Mouse (Mus musculus): ENCODE measurements at regions not wholly inside any gene's neighbourhood (a gene's known extent, or its start where the extent isn't known, plus 50 kb on each side); places are given as distances from the start of the nearest gene placed in this dataset.

DNA sequence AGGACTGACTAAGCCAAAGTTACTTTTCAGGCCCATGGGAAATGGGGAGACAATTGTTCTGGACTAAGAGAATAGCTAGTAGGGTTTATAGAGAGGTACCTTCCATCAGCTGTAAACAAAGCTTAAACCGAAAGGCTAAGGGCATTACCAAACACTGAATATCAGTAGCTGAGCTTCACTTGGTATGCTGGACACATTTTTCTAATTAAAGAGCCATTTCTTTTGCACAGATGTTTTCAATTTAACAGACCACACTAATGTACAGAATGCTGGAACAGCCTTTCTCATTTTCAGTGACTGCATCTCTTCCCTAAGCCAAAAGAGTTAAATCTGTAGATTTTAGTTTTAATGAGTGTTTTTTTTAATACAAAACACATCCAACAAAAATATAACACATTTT lies 593.8 kb upstream of the Akr1e1 start:
- Histone ChIP-seq H3K4me3 (ENCODE audit: insufficient read depth, low read length) (no peak overlapping the region), H3K4me1 (ENCODE audit: control insufficient read depth, insufficient read depth, low read length) (no peaks in the 10 kb centered on the region), H3K27ac (ENCODE audit: insufficient read depth, low read depth, low read length) (no peak overlapping the region)
- TF ChIP-seq POLR2A (IDR thresholded peaks at IDR 0.05; ENCODE audit: borderline replicate concordance, low read depth, low read length) = no peak
- no peak for TF ChIP-seq CTCF (IDR thresholded peaks at IDR 0.05; ENCODE audit: low read depth, low read length)

DNA sequence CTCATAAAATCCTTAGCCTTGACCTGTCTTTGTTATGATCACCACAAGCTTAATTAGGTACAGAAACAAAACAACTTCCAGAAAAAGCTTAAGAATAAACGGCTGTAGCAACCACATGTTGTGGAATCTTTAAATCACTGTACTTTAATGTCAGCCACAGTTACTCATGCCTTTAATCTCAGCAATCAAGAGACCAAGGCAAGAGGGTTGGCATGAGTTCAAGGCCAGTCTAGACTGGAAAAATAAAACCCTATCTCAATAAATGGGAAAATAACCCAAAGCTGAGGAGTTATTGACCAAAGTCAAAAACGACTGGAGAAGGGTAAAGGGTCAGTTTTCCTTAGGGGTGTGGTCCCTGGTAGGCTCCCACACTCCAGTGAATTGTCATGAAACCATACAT lies 595.2 kb upstream of the Akr1e1 start:
- Histone ChIP-seq H3K27ac (ENCODE audit: insufficient read depth, low read depth, low read length) (no peak overlapping the region), H3K4me1 (ENCODE audit: control insufficient read depth, insufficient read depth, low read length) (no peaks in the 10 kb centered on the region), H3K4me3 (ENCODE audit: insufficient read depth, low read length) (no peak overlapping the region)
- TF ChIP-seq CTCF (IDR thresholded peaks at IDR 0.05; ENCODE audit: low read depth, low read length) (no peak), POLR2A (IDR thresholded peaks at IDR 0.05; ENCODE audit: borderline replicate concordance, low read depth, low read length) (no peak)

DNA sequence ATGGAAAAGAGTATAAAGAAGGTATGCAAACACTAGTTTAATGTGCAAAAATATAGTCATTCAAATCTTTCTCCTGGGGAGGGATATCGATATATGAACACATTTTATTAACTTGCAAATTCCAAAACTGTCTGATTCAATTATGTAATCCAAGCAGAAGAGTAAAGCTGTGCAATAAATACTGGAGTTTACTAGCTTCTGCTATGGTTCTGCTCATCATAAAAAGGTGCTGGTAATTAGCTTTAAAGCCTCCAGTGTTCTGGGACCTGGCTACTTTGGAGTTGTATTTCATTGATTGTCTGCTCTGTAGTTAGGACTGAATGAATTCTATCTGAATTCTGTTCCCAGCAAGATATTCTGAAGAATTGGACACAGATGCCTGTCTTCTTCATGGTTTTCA lies 602.7 kb upstream of the Akr1e1 start:
- H3K27ac ChIP-seq (ENCODE audit: insufficient read depth, low read depth, low read length) = no peak overlapping the region
- no peaks in the 10 kb centered on the region for H3K4me1 ChIP-seq (ENCODE audit: control insufficient read depth, insufficient read depth, low read length)
- TF ChIP-seq POLR2A (IDR thresholded peaks at IDR 0.05; ENCODE audit: borderline replicate concordance, low read depth, low read length) = no peak
- TF ChIP-seq CTCF (IDR thresholded peaks at IDR 0.05; ENCODE audit: low read depth, low read length) = no peak
- no peak overlapping the region for H3K4me3 ChIP-seq (ENCODE audit: insufficient read depth, low read length)

DNA sequence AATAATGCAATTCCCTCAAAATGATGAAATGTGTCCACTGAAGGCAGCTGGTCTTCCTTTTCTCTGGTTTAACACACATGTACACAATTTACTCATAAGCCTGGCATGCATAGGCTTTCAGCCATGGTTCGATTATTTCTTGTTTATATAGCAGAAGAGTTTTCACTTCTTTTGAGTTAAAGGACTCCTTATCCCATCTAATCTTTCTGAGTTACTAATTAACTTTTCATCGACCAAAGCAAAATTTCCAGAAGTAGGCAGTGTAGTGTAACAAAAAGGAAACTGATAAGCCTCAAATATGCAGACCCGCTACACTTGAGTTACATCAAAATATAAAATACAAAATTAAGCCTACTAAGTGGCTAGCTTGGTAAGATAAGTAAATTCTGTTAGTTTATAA lies 620.5 kb upstream of the Akr1e1 start:
- Histone ChIP-seq H3K4me3 (ENCODE audit: insufficient read depth, low read length) (no peak overlapping the region), H3K4me1 (ENCODE audit: control insufficient read depth, insufficient read depth, low read length) (no peaks in the 10 kb centered on the region), H3K27ac (ENCODE audit: insufficient read depth, low read depth, low read length) (no peak overlapping the region)
- no peak for TF ChIP-seq POLR2A (IDR thresholded peaks at IDR 0.05; ENCODE audit: borderline replicate concordance, low read depth, low read length)
- no peak for TF ChIP-seq CTCF (IDR thresholded peaks at IDR 0.05; ENCODE audit: low read depth, low read length)

DNA sequence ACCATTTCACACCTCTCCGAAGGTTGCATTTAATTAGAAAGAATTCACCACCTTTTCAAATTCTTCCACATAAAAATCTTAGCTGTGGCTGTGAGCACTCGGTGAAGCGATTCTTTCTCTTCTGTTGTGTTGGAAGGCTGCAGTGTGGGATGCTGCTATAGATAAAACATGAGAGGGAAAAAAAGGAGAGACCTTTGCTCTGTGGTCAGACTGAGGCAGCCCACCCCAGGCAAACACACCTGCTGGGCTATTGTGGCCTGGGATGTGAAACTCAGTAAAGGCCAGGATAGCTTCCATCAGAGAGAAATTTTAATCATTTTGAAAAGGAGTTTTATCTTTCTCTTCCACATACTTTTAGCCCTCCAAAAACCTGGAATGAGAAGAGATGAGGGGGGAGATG lies 625.3 kb upstream of the Akr1e1 start:
- no peaks in the 10 kb centered on the region for H3K4me1 ChIP-seq (ENCODE audit: control insufficient read depth, insufficient read depth, low read length)
- H3K27ac ChIP-seq (ENCODE audit: insufficient read depth, low read depth, low read length) = no peak overlapping the region
- TF ChIP-seq CTCF (IDR thresholded peaks at IDR 0.05; ENCODE audit: low read depth, low read length) = no peak
- no peak for TF ChIP-seq POLR2A (IDR thresholded peaks at IDR 0.05; ENCODE audit: borderline replicate concordance, low read depth, low read length)
- H3K4me3 ChIP-seq (ENCODE audit: insufficient read depth, low read length) = no peak overlapping the region

DNA sequence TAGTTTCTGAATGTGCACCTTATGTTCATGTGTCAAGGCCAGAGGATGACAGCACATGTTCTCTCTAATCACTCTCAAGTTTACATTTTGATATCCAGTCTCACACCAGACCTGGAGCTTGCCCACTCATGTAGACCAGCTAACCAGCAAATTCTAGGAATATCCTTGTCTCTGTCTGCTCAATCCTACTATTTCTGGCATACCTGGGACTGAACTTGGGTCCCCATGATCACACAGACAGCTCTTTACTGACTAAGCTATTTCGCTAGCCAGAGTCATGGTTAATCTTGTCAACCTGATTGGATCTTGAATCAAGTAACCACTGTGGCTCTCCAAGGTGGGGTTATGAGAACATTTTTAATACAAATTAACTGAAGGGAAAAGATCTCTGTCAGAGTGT lies 625.9 kb upstream of the Klf6 start:
- no peaks in the 10 kb centered on the region for H3K4me1 ChIP-seq (ENCODE audit: control insufficient read depth, insufficient read depth, low read length)
- no peak for TF ChIP-seq CTCF (IDR thresholded peaks at IDR 0.05; ENCODE audit: low read depth, low read length)
- no peak for TF ChIP-seq POLR2A (IDR thresholded peaks at IDR 0.05; ENCODE audit: borderline replicate concordance, low read depth, low read length)
- H3K4me3 ChIP-seq (ENCODE audit: insufficient read depth, low read length) = no peak overlapping the region
- H3K27ac ChIP-seq (ENCODE audit: insufficient read depth, low read depth, low read length) = no peak overlapping the region

DNA sequence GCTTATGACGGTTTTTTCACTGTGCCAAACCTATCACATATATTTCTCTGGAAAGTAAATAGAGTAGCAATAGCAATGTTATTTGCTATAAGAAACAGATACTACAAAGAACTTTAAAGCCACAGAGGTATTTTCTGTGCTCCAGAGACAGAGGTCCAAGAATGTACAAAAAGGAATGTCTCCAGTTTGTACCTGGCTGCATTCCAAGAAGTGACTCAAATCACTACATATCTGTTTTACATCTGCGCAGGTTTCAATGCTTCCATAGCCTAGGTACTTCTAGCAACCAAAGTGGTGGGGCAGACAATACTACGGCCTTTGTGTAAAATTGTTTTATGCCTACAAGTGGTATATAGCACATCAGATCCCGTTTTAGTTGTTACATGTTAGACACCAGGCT lies 620.7 kb upstream of the Klf6 start:
- Histone ChIP-seq H3K4me3 (ENCODE audit: insufficient read depth, low read length) (no peak overlapping the region), H3K27ac (ENCODE audit: insufficient read depth, low read depth, low read length) (no peak overlapping the region), H3K4me1 (ENCODE audit: control insufficient read depth, insufficient read depth, low read length) (no peaks in the 10 kb centered on the region)
- no peak for TF ChIP-seq POLR2A (IDR thresholded peaks at IDR 0.05; ENCODE audit: borderline replicate concordance, low read depth, low read length)
- no peak for TF ChIP-seq CTCF (IDR thresholded peaks at IDR 0.05; ENCODE audit: low read depth, low read length)

DNA sequence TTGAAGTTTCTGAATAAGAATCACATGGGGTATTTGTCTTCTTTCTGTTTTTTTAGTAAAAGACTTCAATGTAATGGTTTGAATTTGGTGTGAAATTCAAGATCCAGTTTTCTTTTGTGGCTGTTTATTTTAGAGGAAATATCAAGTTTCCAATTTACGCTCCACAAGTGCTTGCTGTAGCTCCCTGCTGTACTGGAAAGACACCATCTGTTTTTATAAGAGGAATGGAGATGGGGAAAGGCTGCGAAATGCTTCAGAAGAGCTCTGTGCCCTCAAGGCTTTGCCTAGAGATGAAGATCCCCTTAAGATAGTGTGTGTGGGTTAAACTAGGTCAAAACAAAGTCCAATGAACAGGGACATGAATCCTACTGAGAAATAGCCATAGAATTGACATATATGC lies 618.5 kb upstream of the Klf6 start:
- Histone ChIP-seq H3K4me1 (ENCODE audit: control insufficient read depth, insufficient read depth, low read length) (no peaks in the 10 kb centered on the region), H3K27ac (ENCODE audit: insufficient read depth, low read depth, low read length) (no peak overlapping the region), H3K4me3 (ENCODE audit: insufficient read depth, low read length) (no peak overlapping the region)
- TF ChIP-seq POLR2A (IDR thresholded peaks at IDR 0.05; ENCODE audit: borderline replicate concordance, low read depth, low read length) = no peak
- TF ChIP-seq CTCF (IDR thresholded peaks at IDR 0.05; ENCODE audit: low read depth, low read length) = no peak

DNA sequence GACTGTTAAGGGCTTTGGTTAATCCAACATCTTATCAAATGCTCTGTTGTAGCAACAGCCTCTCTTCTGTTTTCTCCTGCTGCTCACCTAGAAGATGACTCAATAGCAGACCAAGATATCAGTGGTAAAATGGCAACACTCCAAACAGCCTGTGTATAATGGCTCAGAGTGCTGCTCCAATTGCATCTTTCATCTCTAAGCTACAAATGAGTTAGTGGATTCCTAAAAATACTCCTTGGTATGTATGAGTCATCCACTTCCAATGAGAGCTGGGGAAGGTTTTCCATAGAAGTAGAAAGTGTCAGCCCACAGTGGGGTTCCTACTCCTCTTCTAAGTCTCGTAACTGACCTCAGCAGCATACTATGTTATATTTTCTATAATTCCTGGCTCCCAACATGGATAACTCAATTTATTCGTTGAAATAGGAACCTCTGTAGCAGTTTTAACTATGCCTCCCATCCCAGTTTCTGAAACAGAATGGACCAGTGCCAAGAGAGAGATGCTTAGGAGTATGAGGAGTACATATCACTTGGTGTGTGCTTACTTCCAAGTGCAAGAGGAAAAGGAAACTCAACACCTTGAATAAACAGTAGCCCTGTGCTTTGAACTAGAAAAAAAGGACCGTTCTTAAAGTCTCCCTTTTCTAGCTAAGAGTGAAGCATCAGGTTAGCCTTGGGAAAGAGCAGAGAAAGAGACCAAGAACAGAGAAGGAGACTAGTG lies 612.5 kb upstream of the Klf6 start:
- no peaks in the 10 kb centered on the region for H3K4me1 ChIP-seq (ENCODE audit: control insufficient read depth, insufficient read depth, low read length)
- TF ChIP-seq CTCF (IDR thresholded peaks at IDR 0.05; ENCODE audit: low read depth, low read length) (no peak), POLR2A (IDR thresholded peaks at IDR 0.05; ENCODE audit: borderline replicate concordance, low read depth, low read length) (no peak)
- no peak overlapping the region for H3K4me3 ChIP-seq (ENCODE audit: insufficient read depth, low read length)
- H3K27ac ChIP-seq (ENCODE audit: insufficient read depth, low read depth, low read length) = no peak overlapping the region

DNA sequence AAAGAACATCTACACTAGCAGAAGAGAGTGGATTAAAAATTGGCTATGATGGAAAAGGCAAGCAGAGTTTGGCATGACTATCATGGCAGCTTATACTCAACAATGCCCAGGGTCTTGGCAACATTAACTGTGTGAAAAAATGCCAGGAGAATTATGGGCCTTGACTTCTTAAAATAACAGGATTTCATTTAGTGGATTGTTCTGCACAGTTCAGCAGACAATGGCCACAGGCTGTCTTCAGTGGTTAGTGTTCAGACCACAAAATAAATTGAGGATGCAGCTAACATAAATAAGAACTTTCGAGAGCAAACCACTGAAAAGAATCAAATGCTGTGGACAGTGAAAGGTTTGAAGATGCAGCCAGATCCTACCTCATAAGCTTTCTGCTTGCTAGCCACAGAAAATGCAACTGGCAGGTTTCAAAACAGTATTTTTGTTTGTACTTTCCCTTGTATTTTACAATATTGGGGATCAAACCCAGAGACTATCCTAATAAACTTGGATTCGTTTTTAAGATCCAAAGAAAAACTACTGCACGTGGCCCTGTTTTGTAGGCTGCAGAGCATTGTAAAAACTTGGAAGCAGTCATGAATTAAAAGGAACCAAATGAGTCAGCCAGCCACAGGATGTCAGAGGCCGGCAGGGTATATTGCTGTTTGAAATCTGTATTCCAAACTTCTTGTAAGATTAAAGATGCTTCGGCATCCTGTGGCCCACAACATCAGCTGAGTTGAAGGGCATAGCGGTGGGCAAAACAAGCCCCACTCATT lies 603.2 kb upstream of the Klf6 start:
- TF ChIP-seq CTCF (IDR thresholded peaks at IDR 0.05; ENCODE audit: low read depth, low read length) = no peak
- TF ChIP-seq POLR2A (IDR thresholded peaks at IDR 0.05; ENCODE audit: borderline replicate concordance, low read depth, low read length) = no peak
- Histone ChIP-seq H3K27ac (ENCODE audit: insufficient read depth, low read depth, low read length) (no peak overlapping the region), H3K4me3 (ENCODE audit: insufficient read depth, low read length) (no peak overlapping the region), H3K4me1 (ENCODE audit: control insufficient read depth, insufficient read depth, low read length) (peaks cover 4% of the 10 kb centered on the region; the same call in 1 of the 2 replicates)

All from bone marrow macrophage, adult 2 months (primary cell).